Comparison of ENCODE assay signal across 12 mouse cellular contexts in genomic region chr9:65535191-65535722, GRCm38 (mm10). TPM values are rescaled to one million over a fixed set of nuclear protein-coding genes. Genes with fewer than 3 reads are reported as not detected.
A peak's percentile ranks its signal among the peaks of the same experiment; 100 is the strongest.
DNase-seq lines count a peak whose midpoint lies in the region; ATAC-seq and TF ChIP-seq lines count a peak whose summit lies in the region.
"Had no signal": no experiment of that assay in that cellular context is flagged by ENCODE, and none has a peak within 500 bp of the region (broad histone marks: within the 10 kb centered on the region; RNA-seq: fewer than 3 reads in every experiment).

No protein-coding gene starts in this region.

- H3K79me2 ChIP-seq in MEL (ENCODE audit: control insufficient read depth, insufficient read depth, low read length, poor library complexity) = no peaks in the 10 kb centered on the region

- no peak overlapping the region for H3K9ac ChIP-seq in MEL (ENCODE audit: control insufficient read depth, low read depth, low read length, poor library complexity, severe bottlenecking)
- H3K9ac ChIP-seq in lung, embryonic 16.5 days (ENCODE audit: low read length) = no peak overlapping the region
- H3K9ac ChIP-seq: heart, embryonic 15.5 days; limb, embryonic 13.5 days had no signal

- no peaks in the 10 kb centered on the region for H3K27me3 ChIP-seq in MEL (ENCODE audit: control insufficient read depth in 1 of 2, insufficient read depth in 2 of 2, low read length in 2 of 2)
- no peaks in the 10 kb centered on the region for H3K27me3 ChIP-seq in lung, embryonic 16.5 days (ENCODE audit: control insufficient read depth, insufficient read depth, low read depth, low read length)
- H3K27me3 ChIP-seq: heart, embryonic 15.5 days; limb, embryonic 13.5 days had no signal

- H3K27ac ChIP-seq in MEL (ENCODE audit: control insufficient read depth, low read depth, low read length) = no peak overlapping the region
- no peak overlapping the region for H3K27ac ChIP-seq in lung, embryonic 16.5 days (ENCODE audit: low read length)
- H3K27ac ChIP-seq: heart, embryonic 15.5 days; limb, embryonic 13.5 days had no signal

- no peak for TF ChIP-seq EP300 in MEL (IDR thresholded peaks at IDR 0.05; ENCODE audit: low read depth in 1 of 2, low read length in 2 of 2)

- peak; percentile 36; the same call in 1 of the 2 replicates for ATAC-seq in lung, embryonic 16.5 days (ENCODE audit: low read depth)
- ATAC-seq in erythroblast, adult 5-6 weeks (replicated peaks; ENCODE audit: low FRiP score, poor library complexity, severe bottlenecking) = no peak
- no peak for ATAC-seq in erythroid progenitor cell, adult 5-6 weeks (replicated peaks; ENCODE audit: low FRiP score, poor library complexity, severe bottlenecking)

- H3K4me1 ChIP-seq in MEL (ENCODE audit: control insufficient read depth in 1 of 2, insufficient read depth in 2 of 2, low read length in 2 of 2) = peaks cover 4 to 22% of the 10 kb centered on the region in 2 experiments
- H3K4me1 ChIP-seq in lung, embryonic 16.5 days (replicated peaks; ENCODE audit: control insufficient read depth, insufficient read depth, low read length) = no peaks in the 10 kb centered on the region
- H3K4me1 ChIP-seq: heart, embryonic 15.5 days; limb, embryonic 13.5 days had no signal

- TF ChIP-seq POLR2A in MEL (IDR thresholded peaks at IDR 0.05; ENCODE audit: control insufficient read depth in 1 of 2, insufficient read depth in 1 of 2, low read depth in 1 of 2, low read length in 2 of 2, poor library complexity in 1 of 2) = no peak

- no peak overlapping the region for H3K4me2 ChIP-seq in lung, embryonic 16.5 days (ENCODE audit: low read depth, low read length)
- H3K4me2 ChIP-seq: heart, embryonic 15.5 days; limb, embryonic 13.5 days had no signal

- no peak overlapping the region for H3K4me3 ChIP-seq in MEL (ENCODE audit: control insufficient read depth in 1 of 2, insufficient read depth in 1 of 2, low read depth in 2 of 2, low read length in 2 of 2)
- H3K4me3 ChIP-seq in lung, embryonic 16.5 days (ENCODE audit: low read length) = no peak overlapping the region
- H3K4me3 ChIP-seq: heart, embryonic 15.5 days; limb, embryonic 13.5 days had no signal

- WGBS in lung, embryonic 16.5 days = 53% methylated on average over 3 of the region's 3 CpGs

- peak; percentile 83 to 85 for DNase-seq in B cell, adult 2 months
- DNase-seq in MEL (ENCODE audit: low read depth, low spot score) = peak; percentile 41
- peak; percentile 42 to 65 for DNase-seq in spleen, postnatal 10 days (ENCODE audit: low spot score in 2 of 2)
- no peak for DNase-seq in gastrocnemius, adult 18-20 months (ENCODE audit: low spot score)
- DNase-seq: cerebellum, postnatal 14 days; kidney, postnatal 25 days had no signal

- no peak for TF ChIP-seq CTCF in MEL (IDR thresholded peaks at IDR 0.05 in 2 of 3, conservative IDR thresholded peaks at IDR 0.05 in 1 of 3; ENCODE audit: control insufficient read depth in 1 of 3, insufficient read depth in 1 of 3, low read depth in 2 of 3, low read length in 3 of 3, poor library complexity in 1 of 3, severe bottlenecking in 1 of 3)

- no peak for TF ChIP-seq RAD21 in MEL (IDR thresholded peaks at IDR 0.05; ENCODE audit: low read depth, low read length)

- peaks cover 0 to 5% of the 10 kb centered on the region in 2 experiments; a peak in 1 of 4 replicates for H3K36me3 ChIP-seq in MEL (ENCODE audit: control insufficient read depth in 1 of 2, insufficient read depth in 2 of 2, low read length in 2 of 2)
- no peaks in the 10 kb centered on the region for H3K36me3 ChIP-seq in lung, embryonic 16.5 days (ENCODE audit: control insufficient read depth, insufficient read depth, low read length)
- H3K36me3 ChIP-seq: heart, embryonic 15.5 days; limb, embryonic 13.5 days had no signal

- H3K9me3 ChIP-seq in MEL (replicated peaks; ENCODE audit: insufficient read depth, low read length) = no peaks in the 10 kb centered on the region
- no peaks in the 10 kb centered on the region for H3K9me3 ChIP-seq in lung, embryonic 16.5 days (ENCODE audit: control insufficient read depth, low read length)
- H3K9me3 ChIP-seq: heart, embryonic 15.5 days; limb, embryonic 13.5 days had no signal

TF ChIP-seq in MEL, 35 proteins besides CTCF, POLR2A, EP300 and RAD21:
- no peak for TF ChIP-seq ZMIZ1 (IDR thresholded peaks at IDR 0.05; ENCODE audit: low read depth, low read length)
- TF ChIP-seq TBP (IDR thresholded peaks at IDR 0.05; ENCODE audit: low read depth, low read length) = no peak
- no peak for TF ChIP-seq TCF12 (IDR thresholded peaks at IDR 0.05; ENCODE audit: low read depth, low read length)
- no peak for TF ChIP-seq MYC (IDR thresholded peaks at IDR 0.05; ENCODE audit: low read depth, low read length)
- no peak for TF ChIP-seq TAL1 (IDR thresholded peaks at IDR 0.05; ENCODE audit: low read length)
- TF ChIP-seq GATA1 (IDR thresholded peaks at IDR 0.05; ENCODE audit: low read depth, low read length) = no peak
- no peak for TF ChIP-seq ZC3H11A (IDR thresholded peaks at IDR 0.05; ENCODE audit: low read depth, low read length)
- TF ChIP-seq SMC3 (IDR thresholded peaks at IDR 0.05; ENCODE audit: low read depth, low read length) = no peak
- no peak for TF ChIP-seq UBTF (IDR thresholded peaks at IDR 0.05; ENCODE audit: borderline replicate concordance, insufficient read depth, low read depth, low read length)
- TF ChIP-seq ELF1 (IDR thresholded peaks at IDR 0.05; ENCODE audit: low read depth, low read length) = no peak
- no peak for TF ChIP-seq KAT2A (conservative IDR thresholded peaks at IDR 0.05; ENCODE audit: low read depth, low read length)
- no peak for TF ChIP-seq BHLHE40 (IDR thresholded peaks at IDR 0.05; ENCODE audit: borderline replicate concordance, low read depth, low read length)
- TF ChIP-seq ZKSCAN1 (IDR thresholded peaks at IDR 0.05; ENCODE audit: low read depth, low read length) = no peak
- no peak for TF ChIP-seq MXI1 (IDR thresholded peaks at IDR 0.05; ENCODE audit: low read depth, low read length)

RNA-seq across cellular contexts. Expression of gene Ankdd1a, which starts 15.3 kb away (rescaled TPM):
- total RNA-seq in MEL (2012; rRNA removed) = not detected in 2 replicates
- under 1 TPM in 1 of 2 experiments, not detected in 1; 0.06 TPM for polyA plus RNA-seq in MEL (2012; ENCODE audit: insufficient read depth in 1 of 2, insufficient read length in 2 of 2, low read depth in 1 of 2, low replicate concordance in 2 of 2, missing spikeins in 1 of 2)
- polyA plus RNA-seq in lung, embryonic 16.5 days (2015; fragmentation: Nextera tagmentation; extraction: Ambion mirVana) = not detected in 2 replicates
- total RNA-seq in gastrocnemius, adult 18-20 months (2021) = not detected
- not detected in 2 replicates for total RNA-seq in erythroblast, adult 5-6 weeks (2015; ENCODE audit: low replicate concordance)
- not detected in 2 replicates for total RNA-seq in erythroblast, adult 5-6 weeks (2017; ENCODE audit: low replicate concordance)
- total RNA-seq in erythroid progenitor cell, adult 5-6 weeks (2015; ENCODE audit: low replicate concordance) = not detected in 2 replicates
- total RNA-seq in erythroid progenitor cell, adult 5-6 weeks (2017; ENCODE audit: low replicate concordance) = not detected in 2 replicates
- polyA plus RNA-seq: heart, embryonic 15.5 days; limb, embryonic 13.5 days; testis, adult 2 months had no signal

RNA-seq across cellular contexts. Expression of gene Plekho2, which starts 44.6 kb away (rescaled TPM):
- total RNA-seq in MEL (2012; rRNA removed) = 7.6 and 8.6 TPM in 2 replicates
- 10 to 100 TPM in 1 of 2 experiments, not detected in 1; 12.9 TPM for polyA plus RNA-seq in MEL (2012; ENCODE audit: insufficient read depth in 1 of 2, insufficient read length in 2 of 2, low read depth in 1 of 2, low replicate concordance in 2 of 2, missing spikeins in 1 of 2)
- polyA plus RNA-seq in lung, embryonic 16.5 days (2015; fragmentation: Nextera tagmentation; extraction: Ambion mirVana) = 23.6 and 24.4 TPM in 2 replicates
- total RNA-seq in gastrocnemius, adult 18-20 months (2021) = 1 to 10 TPM; 2.2 to 5.4 TPM
- 22.3 and 23.4 TPM in 2 replicates for total RNA-seq in erythroblast, adult 5-6 weeks (2015; ENCODE audit: low replicate concordance)
- total RNA-seq in erythroblast, adult 5-6 weeks (2017; ENCODE audit: low replicate concordance) = 25.3 and 39.0 TPM in 2 replicates
- total RNA-seq in erythroid progenitor cell, adult 5-6 weeks (2015; ENCODE audit: low replicate concordance) = 32.3 and 42.2 TPM in 2 replicates
- total RNA-seq in erythroid progenitor cell, adult 5-6 weeks (2017; ENCODE audit: low replicate concordance) = 48.6 and 54.6 TPM in 2 replicates

RNA-seq across cellular contexts. Expression of gene Pif1, which starts 51.7 kb away (rescaled TPM):
- 15.5 and 22.5 TPM in 2 replicates for total RNA-seq in MEL (2012; rRNA removed)
- 10 to 100 TPM in 1 of 2 experiments, not detected in 1; 14.9 TPM for polyA plus RNA-seq in MEL (2012; ENCODE audit: insufficient read depth in 1 of 2, insufficient read length in 2 of 2, low read depth in 1 of 2, low replicate concordance in 2 of 2, missing spikeins in 1 of 2)
- 16.1 and 17.0 TPM in 2 replicates for polyA plus RNA-seq in lung, embryonic 16.5 days (2015; fragmentation: Nextera tagmentation; extraction: Ambion mirVana)
- not detected for total RNA-seq in gastrocnemius, adult 18-20 months (2021)
- 2.9 and 6.9 TPM in 2 replicates for total RNA-seq in erythroblast, adult 5-6 weeks (2015; ENCODE audit: low replicate concordance)
- 6.5 and 19.7 TPM in 2 replicates for total RNA-seq in erythroblast, adult 5-6 weeks (2017; ENCODE audit: low replicate concordance)
- 75.0 and 77.1 TPM in 2 replicates for total RNA-seq in erythroid progenitor cell, adult 5-6 weeks (2015; ENCODE audit: low replicate concordance)
- 68.7 and 94.9 TPM in 2 replicates for total RNA-seq in erythroid progenitor cell, adult 5-6 weeks (2017; ENCODE audit: low replicate concordance)
